Mouse (Mus musculus) neural tube, embryonic 12.5 days (tissue): ENCODE data around the gene Tada2a. TPM values are rescaled to one million over a fixed set of nuclear protein-coding genes. Genes with fewer than 3 reads are reported as not detected.

ENCODE experiments used
- ATAC-seq: fragments of 200-750 bp; cut with Nextera tagmentation; 2 replicates; pipeline ENCODE4 v1.8.0; 2017; ENCODE audit warnings: low read depth, mild to moderate bottlenecking, moderate TSS enrichment, moderate library complexity; ENCODE audit not compliant: low FRiP score
- H3K27ac ChIP-seq: fragments of 300-500 bp; sonication (generic); 2 replicates; pipeline ENCODE4 v1.5.1; 2016
- H3K27me3 ChIP-seq: fragments of 300-500 bp; sonication (generic); replicated peaks from 2 replicates; pipeline ENCODE4 v1.6.1; 2016; ENCODE audit warnings: mild to moderate bottlenecking
- H3K36me3 ChIP-seq: fragments of 300-500 bp; sonication (generic); 2 replicates; pipeline ENCODE4 v1.6.1; 2016; ENCODE audit warnings: mild to moderate bottlenecking
- H3K4me1 ChIP-seq: fragments of 300-500 bp; sonication (generic); 2 replicates; pipeline ENCODE4 v1.6.1; 2016
- H3K4me2 ChIP-seq: fragments of 300-500 bp; sonication (generic); replicated peaks from 2 replicates; pipeline ENCODE4 v1.6.1; 2016; ENCODE audit warnings: mild to moderate bottlenecking
- H3K4me3 ChIP-seq: fragments of 300-500 bp; sonication (generic); 2 replicates; pipeline ENCODE4 v1.5.1; 2016
- H3K9ac ChIP-seq: fragments of 300-500 bp; sonication (generic); 2 replicates; pipeline ENCODE4 v1.6.1; 2016; ENCODE audit warnings: mild to moderate bottlenecking
- H3K9me3 ChIP-seq: fragments of 300-500 bp; sonication (generic); 2 replicates; pipeline ENCODE4 v1.6.1; 2016; ENCODE audit warnings: mild to moderate bottlenecking
- WGBS: fragments of 180-500 bp; shearing (Covaris S2); methylation state at CpG from one replicate; pipeline ENCODE4 v1.1.7; 2016; 5-methylcytosine and 5-hydroxymethylcytosine counted together
- polyA plus RNA-seq: library from polyadenylated mRNA; unstranded; fragments of >200 nt; fragmentation: Nextera tagmentation; extraction: Ambion mirVana; gene quantifications from 2 replicates; pipeline ENCODE4 v1.2.1, GENCODE M21; 2016

Tada2a gene
- polyA plus RNA-seq: 29.9 and 31.3 TPM in 2 replicates

DNA sequence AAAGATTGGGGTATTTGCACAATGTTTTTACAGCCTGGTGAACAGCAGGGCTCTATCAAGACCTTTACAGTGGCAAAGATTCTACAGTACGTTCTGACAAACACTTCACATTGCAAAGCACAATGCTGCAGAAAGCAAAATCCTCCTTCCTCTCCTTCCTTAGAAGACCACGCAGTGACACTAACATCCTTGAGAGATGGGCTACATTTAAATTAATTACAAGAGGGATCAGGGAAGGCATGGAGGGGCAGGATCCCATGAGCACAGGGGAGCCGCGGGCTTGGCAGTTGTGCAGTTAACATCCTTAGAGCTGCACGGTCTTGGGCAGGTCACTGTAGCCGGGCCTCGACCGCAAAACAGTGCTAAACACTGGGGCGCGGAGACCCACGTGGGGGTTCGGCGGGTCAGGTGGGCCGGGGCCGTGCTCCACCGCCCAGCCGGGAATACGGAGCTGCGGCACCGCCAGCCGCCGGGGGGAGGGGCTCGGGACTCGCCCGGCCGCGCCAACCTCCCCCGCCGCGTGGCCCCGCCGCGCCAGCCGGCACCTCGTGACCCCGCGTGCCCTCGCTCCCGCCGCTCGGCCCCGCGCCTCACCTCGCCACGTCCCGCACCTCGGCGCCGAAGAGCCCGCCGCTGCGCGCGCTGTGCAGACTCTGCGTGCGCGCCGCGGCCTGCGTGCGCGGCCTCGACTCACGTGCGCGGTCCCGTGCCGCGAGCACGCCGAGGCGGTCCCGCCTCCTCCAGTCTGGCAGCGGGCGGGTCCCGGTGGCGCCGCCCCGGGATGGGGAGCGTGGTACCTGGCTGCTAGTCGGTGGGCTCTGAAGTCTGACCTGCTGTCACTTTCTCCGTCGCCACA, at the start of gene Tada2a, which contains the start of gene Acaca:
Gene Tada2a, minus strand, starts transcription at position 658 of the 856 bp plus-strand sequence.
Gene Acaca, plus strand, starts transcription at position 730 of the 856 bp plus-strand sequence.
- H3K4me1 ChIP-seq: no peaks in the 10 kb centered on the region; the same call in 1 of the 2 replicates
- H3K4me2 ChIP-seq: peak within 1 kb of the TSS; percentile 77
- H3K9me3 ChIP-seq: no peaks in the 10 kb centered on the region
- peak; percentile 92 for ATAC-seq
- H3K27me3 ChIP-seq: no peaks in the 10 kb centered on the region
- no peak within 1 kb of the TSS for H3K27ac ChIP-seq
- H3K36me3 ChIP-seq: peaks cover 20% of the 10 kb centered on the region
- H3K4me3 ChIP-seq: peak within 1 kb of the TSS; percentile 77
- H3K9ac ChIP-seq: peak within 1 kb of the TSS; percentile 82
- WGBS: under 1% methylated on average over 72 of the region's 83 CpGs

DNA sequence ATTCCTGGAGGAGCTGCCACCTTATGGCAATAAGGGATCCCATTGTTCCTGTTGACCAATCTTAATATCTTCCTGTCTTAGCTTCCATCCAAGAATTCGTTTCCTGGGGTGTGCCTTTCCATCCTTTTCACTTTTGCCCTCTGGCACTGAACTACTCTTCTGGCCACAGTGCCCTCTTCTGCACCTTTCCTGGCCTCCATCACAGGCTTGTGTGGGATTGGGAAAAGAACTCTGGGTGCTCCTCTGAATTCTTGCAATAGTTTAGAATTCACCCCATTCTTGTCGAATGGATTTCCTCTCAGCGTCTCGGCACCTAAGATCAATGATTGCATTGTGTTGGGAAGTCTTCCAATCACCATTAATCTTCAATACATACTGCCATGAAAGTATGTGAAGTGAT, 49.2 kb upstream of the Tada2a start:
- Histone ChIP-seq H3K4me2 (peak overlapping the region; percentile 87), H3K27ac (no peak overlapping the region), H3K4me3 (no peak overlapping the region), H3K36me3 (no peaks in the 10 kb centered on the region), H3K4me1 (peaks cover 18% of the 10 kb centered on the region), H3K9ac (no peak overlapping the region), H3K27me3 (no peaks in the 10 kb centered on the region), H3K9me3 (no peaks in the 10 kb centered on the region)
- WGBS: 30% methylated on average over 4 of the region's 4 CpGs
- no peak for ATAC-seq

DNA sequence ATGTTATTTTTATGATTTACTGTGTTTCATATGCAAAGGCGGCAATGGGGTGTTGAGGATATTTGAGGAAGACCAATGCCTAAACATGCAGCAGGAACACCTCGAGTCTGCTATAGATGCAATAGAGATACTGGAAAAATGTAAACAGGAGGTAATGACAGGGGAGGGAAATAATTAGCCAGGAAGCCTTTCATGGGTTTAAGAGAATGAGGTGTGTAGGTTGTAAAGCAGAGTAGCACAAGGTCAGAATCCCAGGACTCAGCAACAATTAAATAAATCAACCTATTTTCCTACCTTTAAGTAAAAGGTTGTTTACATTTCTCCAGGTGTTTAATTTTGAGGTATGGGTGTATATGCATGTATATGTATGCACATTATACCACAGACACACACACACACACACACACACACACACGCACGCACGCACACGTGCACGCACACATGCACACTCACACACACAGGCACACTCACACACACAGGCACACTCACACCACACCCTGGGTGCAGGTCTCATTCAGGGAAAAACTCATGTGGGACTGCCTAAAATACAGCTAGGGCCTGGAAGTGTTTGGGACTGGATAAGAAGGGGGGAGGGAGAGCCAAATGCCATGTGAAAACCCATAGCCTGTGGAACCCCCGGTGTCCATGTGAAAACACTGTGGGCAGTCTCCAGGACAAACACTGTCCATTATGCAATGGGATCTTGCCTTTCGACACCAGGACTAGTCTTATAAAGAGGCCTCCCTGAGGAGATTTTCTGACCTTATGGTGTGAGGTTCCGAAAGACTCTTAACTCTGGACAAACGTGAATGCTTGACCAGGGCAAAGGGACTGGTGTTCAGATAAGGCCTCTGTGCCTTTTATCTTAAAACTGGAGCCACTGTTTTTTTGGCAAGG, 43.4 kb upstream of the Tada2a start:
- H3K9ac ChIP-seq: no peak overlapping the region
- no peak overlapping the region for H3K4me3 ChIP-seq
- no peak overlapping the region for H3K27ac ChIP-seq
- H3K27me3 ChIP-seq: no peaks in the 10 kb centered on the region; the same call in 1 of the 2 replicates
- no peaks in the 10 kb centered on the region for H3K9me3 ChIP-seq
- H3K4me2 ChIP-seq: no peak overlapping the region
- no peaks in the 10 kb centered on the region for H3K4me1 ChIP-seq
- no peak for ATAC-seq
- WGBS: 76% methylated on average over 11 of the region's 11 CpGs
- H3K36me3 ChIP-seq: no peaks in the 10 kb centered on the region

DNA sequence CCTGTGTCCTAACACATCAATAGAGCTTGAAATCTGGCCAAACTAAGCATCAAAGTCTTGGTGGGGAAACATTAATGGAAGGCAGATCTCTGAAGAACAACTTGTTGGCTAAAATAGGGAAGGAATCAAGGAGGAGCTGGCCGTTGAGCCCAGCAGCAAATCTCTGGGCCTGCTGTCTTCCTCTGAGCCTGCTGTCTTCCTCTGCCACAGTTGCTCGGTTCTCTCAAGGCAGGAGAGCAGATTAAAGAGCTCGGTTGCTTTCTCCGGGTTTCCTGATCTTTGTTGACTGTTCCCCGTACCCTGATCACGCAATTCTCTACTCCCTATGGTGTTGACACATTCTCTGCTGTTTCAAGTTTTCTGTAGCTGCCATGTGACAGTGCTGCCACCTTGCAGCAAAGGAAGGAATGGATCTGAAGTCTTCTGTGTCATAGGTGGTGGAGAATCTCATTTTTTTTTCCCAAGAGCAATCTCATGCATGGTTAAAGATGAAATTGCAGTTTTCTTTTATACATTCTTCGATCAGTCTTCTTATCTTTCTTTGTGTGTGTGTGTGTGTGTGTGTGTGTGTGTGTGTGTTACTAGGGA, 39.4 kb upstream of the Tada2a start:
- Histone ChIP-seq H3K4me1 (no peaks in the 10 kb centered on the region), H3K27me3 (no peaks in the 10 kb centered on the region; the same call in 1 of the 2 replicates), H3K4me2 (no peak overlapping the region), H3K9me3 (no peaks in the 10 kb centered on the region), H3K9ac (no peak overlapping the region), H3K36me3 (no peaks in the 10 kb centered on the region), H3K27ac (no peak overlapping the region), H3K4me3 (no peak overlapping the region)
- 37% methylated on average over 7 of the region's 7 CpGs for WGBS
- no peak for ATAC-seq

DNA sequence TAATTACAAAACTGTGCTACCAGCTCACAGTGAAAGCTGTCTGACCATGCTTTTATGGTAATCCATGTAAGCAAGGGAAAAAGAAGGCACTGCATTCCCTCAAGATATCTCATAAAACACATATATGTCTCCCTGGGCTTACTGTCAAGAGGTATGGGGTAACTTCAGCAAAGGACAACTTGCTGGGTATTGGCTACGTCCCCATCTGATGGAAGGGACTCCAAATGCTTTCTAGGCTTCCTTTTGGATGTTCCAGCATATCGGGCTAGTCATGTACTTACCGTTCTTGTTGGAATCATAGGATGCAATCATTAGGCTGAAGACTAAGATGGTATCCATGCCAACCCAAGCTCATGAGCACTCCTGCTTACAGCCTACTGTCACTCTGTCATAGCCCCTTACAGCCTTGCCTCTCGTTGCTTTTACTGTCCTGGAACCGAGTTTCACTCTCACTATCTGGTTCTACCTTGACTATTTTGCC, 37.7 kb upstream of the Tada2a start, which contains the start of gene Gm11437:
Gene Gm11437, minus strand, starts transcription at position 431 of the 481 bp plus-strand sequence.
- no peak within 1 kb of the TSS for H3K4me2 ChIP-seq
- H3K9ac ChIP-seq: no peak within 1 kb of the TSS
- no peaks in the 10 kb centered on the region for H3K4me1 ChIP-seq
- no peaks in the 10 kb centered on the region for H3K36me3 ChIP-seq
- 84% methylated on average over 5 of the region's 5 CpGs for WGBS
- no peak within 1 kb of the TSS for H3K27ac ChIP-seq
- no peak for ATAC-seq
- no peak within 1 kb of the TSS for H3K4me3 ChIP-seq
- H3K9me3 ChIP-seq: no peaks in the 10 kb centered on the region
- H3K27me3 ChIP-seq: no peaks in the 10 kb centered on the region

DNA sequence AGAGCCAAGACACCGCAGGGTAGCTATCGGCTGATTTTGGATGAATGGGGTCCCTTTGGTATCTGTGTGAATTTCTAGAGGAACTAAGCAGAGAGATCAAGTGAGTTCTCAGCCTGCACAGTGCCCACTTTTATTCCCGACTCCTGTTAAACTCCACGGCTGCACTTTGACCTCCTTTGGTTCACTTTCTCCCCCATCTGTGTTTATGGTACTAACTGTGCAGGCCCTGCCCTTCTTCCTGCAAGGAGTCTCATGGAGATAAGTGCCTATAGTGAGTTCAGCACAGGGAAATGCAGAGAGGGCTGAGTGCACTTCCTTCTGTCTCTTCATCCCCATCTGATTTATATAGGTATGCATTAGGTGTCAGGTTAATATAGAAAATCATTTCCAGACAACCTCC, 35.2 kb upstream of the Tada2a start:
- Histone ChIP-seq H3K4me1 (no peaks in the 10 kb centered on the region), H3K4me2 (no peak overlapping the region), H3K9me3 (no peaks in the 10 kb centered on the region), H3K27me3 (no peaks in the 10 kb centered on the region), H3K9ac (no peak overlapping the region), H3K36me3 (no peaks in the 10 kb centered on the region), H3K4me3 (no peak overlapping the region), H3K27ac (no peak overlapping the region)
- 61% methylated on average over 4 of the region's 4 CpGs for WGBS
- ATAC-seq: no peak

DNA sequence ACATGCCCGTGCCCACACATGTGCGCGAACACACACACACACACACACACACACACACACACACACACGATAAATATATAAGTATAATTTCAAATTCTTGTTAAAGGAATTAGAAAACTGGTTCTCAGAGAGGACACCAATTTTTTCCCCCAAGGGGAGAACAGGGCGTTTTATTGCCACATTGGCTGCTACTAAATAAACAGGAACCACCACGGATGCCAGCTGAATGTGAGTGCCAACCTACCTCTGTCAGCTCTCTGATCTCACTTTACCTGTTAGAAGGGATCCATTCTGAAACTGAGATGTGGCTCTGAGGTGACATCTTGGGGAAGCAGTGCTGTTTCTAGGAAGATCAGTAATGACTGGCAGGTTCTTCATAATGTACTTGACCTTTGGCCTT, 34.7 kb upstream of the Tada2a start:
- no peak for ATAC-seq
- H3K9ac ChIP-seq: no peak overlapping the region
- no peak overlapping the region for H3K4me2 ChIP-seq
- no peaks in the 10 kb centered on the region for H3K27me3 ChIP-seq
- 88% methylated on average over 6 of the region's 6 CpGs for WGBS
- no peak overlapping the region for H3K27ac ChIP-seq
- no peaks in the 10 kb centered on the region for H3K36me3 ChIP-seq
- no peaks in the 10 kb centered on the region for H3K4me1 ChIP-seq
- no peaks in the 10 kb centered on the region for H3K9me3 ChIP-seq
- H3K4me3 ChIP-seq: no peak overlapping the region

DNA sequence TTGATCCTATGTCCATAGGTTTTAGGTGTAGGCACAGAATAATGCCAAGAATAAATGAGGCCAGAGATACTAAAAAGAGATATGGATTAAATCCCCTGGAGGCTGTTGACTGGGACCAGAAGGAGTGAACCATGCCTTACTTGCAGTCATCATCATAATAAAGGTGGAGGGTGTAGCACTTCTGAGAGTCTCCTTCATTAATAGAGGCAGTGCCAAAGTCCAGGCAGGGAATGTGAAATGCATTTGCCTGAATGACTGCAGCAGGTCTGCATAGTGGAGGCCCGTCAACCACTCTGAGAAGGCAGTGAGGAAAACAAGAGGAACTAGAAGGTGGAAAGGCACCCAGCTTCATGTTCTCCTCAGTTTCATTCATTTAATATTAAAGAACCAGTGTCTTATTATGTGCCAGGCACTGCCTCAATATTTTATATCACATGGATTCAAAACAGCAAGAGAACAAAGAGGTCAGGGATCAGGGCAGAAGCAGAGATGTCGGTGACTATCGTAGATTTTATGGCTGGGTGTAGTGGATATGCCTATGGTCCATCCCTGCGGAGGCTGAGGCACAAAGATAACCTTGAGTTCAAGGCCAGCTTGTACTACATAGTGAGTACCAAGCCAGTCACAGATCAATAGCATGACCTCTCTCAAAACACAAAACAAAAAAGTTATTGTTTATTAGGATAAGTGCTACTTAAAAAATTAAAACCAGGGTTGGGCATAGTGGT, 27.3 kb upstream of the Tada2a start:
- no peaks in the 10 kb centered on the region for H3K36me3 ChIP-seq
- WGBS: 91% methylated on average over 4 of the region's 4 CpGs
- no peaks in the 10 kb centered on the region for H3K27me3 ChIP-seq
- H3K9ac ChIP-seq: no peak overlapping the region
- no peaks in the 10 kb centered on the region for H3K4me1 ChIP-seq
- no peaks in the 10 kb centered on the region for H3K9me3 ChIP-seq
- no peak overlapping the region for H3K4me2 ChIP-seq
- ATAC-seq: no peak
- H3K4me3 ChIP-seq: no peak overlapping the region
- no peak overlapping the region for H3K27ac ChIP-seq

DNA sequence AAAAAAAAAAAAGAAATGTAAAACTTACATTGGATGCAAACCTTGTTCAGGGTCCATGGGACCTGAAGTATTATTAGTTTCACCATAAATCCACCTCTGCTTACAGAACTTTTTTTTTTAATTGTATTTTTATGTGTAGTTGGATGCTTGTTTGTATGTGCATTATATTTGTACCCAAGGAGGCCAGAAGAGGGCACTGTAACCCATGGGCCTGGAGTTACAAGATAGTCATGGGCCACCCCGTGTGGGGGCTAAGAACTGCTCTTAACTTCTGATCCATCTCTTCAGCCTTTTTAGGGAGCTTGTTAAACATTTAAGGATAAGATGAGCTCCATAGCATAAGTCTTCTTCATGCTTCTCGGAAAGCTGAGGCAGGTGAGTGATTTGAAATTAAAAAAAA, 21.5 kb upstream of the Tada2a start:
- no peaks in the 10 kb centered on the region for H3K9me3 ChIP-seq
- no peak overlapping the region for H3K4me3 ChIP-seq
- no peak overlapping the region for H3K9ac ChIP-seq
- H3K4me2 ChIP-seq: no peak overlapping the region
- no peaks in the 10 kb centered on the region for H3K4me1 ChIP-seq
- H3K27me3 ChIP-seq: no peaks in the 10 kb centered on the region
- H3K27ac ChIP-seq: no peak overlapping the region
- ATAC-seq: no peak
- H3K36me3 ChIP-seq: no peaks in the 10 kb centered on the region
- WGBS: 64% methylated on average over 2 of the region's 2 CpGs

DNA sequence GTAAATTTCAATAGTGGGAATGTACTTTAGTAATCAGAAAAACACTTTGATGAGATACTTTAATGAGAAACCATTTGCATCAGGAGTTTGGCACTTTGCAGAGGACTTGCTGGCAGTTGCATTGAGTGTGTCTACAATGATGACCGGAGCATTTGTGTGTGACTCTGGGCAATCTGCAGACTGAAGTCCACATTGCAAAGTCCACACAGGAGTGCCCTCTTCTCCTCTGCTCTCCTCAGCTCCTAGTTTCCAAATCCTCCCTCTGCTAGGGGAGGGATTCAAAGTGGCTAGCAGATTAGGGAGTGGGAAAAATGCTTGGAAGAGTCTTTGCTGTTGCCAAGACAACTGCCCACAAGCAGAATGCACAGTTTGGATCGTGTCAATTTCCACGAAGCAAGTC, 16.7 kb upstream of the Tada2a start:
- H3K4me2 ChIP-seq: no peak overlapping the region
- H3K4me3 ChIP-seq: no peak overlapping the region
- 61% methylated on average over 3 of the region's 3 CpGs for WGBS
- no peaks in the 10 kb centered on the region for H3K4me1 ChIP-seq
- no peaks in the 10 kb centered on the region for H3K27me3 ChIP-seq
- H3K36me3 ChIP-seq: no peaks in the 10 kb centered on the region
- no peaks in the 10 kb centered on the region for H3K9me3 ChIP-seq
- no peak overlapping the region for H3K9ac ChIP-seq
- no peak for ATAC-seq
- no peak overlapping the region for H3K27ac ChIP-seq

DNA sequence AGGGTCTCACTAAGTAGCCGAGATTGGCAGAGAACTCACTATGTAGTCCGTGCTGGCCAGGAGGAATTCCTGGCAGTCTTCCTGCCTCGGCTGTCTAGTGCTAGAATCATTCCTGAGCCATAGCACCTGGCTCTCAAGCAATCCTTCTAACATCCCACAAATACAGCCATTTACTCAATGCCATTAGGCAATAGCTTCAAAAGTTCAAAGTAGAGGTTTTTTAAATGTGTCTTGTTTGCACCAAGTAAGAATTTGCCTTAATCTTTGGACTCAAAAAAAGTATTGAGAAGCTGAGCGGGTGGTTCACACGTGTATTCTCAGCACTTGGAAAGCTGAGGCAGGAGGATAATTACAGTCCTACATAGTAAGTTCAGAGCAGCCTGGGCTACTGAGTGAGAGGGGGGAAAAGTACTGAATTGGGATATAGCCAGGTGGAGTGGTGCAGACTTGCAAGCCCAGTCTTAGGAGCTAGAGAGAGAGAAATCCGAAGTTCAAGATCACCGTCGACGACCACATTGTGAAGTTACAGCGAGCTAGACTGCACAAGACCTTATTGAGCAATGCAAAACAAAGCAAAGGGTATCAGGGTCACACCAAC, 15.9 kb upstream of the Tada2a start:
- ATAC-seq: no peak
- Histone ChIP-seq H3K27me3 (no peaks in the 10 kb centered on the region), H3K36me3 (no peaks in the 10 kb centered on the region), H3K4me2 (no peak overlapping the region), H3K27ac (no peak overlapping the region), H3K4me1 (no peaks in the 10 kb centered on the region), H3K4me3 (no peak overlapping the region), H3K9me3 (no peaks in the 10 kb centered on the region), H3K9ac (no peak overlapping the region)
- 82% methylated on average over 10 of the region's 10 CpGs for WGBS
